ENCODE assay signal across 22 mouse cellular contexts in genomic region chr7:143064226-143064625, GRCm38 (mm10). TPM values are rescaled to one million over a fixed set of nuclear protein-coding genes. Genes with fewer than 3 reads are reported as not detected.
DNase-seq lines count a peak whose midpoint lies in the region; ATAC-seq and TF ChIP-seq lines count a peak whose summit lies in the region.
"Had no signal": no experiment of that assay in that cellular context is flagged by ENCODE, and none has a peak within 500 bp of the region (broad histone marks: within the 10 kb centered on the region; RNA-seq: fewer than 3 reads in every experiment).

No protein-coding gene starts in this region.

- no peak overlapping the region for H3K4me3 ChIP-seq in intestine, embryonic 16.5 days (ENCODE audit: low read length)
- no peak overlapping the region for H3K4me3 ChIP-seq in intestine, postnatal 0 days (ENCODE audit: low read depth, low read length)
- no peak overlapping the region for H3K4me3 ChIP-seq in midbrain, embryonic 10.5 days
- H3K4me3 ChIP-seq in midbrain, embryonic 14.5 days (replicated peaks; ENCODE audit: low read depth, low read length) = no peak overlapping the region
- H3K4me3 ChIP-seq: erythroblast, embryonic 14.5 days; forebrain, embryonic 15.5 days; heart, embryonic 13.5 days; stomach, embryonic 15.5 days had no signal

- WGBS in intestine, embryonic 16.5 days = 77% methylated on average over 6 of the region's 6 CpGs
- whole genome bisulfite sequencing in intestine, postnatal 0 days = 79% methylated on average over 6 of the region's 6 CpGs
- 49% methylated on average over 6 of the region's 6 CpGs for WGBS in midbrain, embryonic 10.5 days
- 14% methylated on average over 6 of the region's 6 CpGs for WGBS in midbrain, embryonic 14.5 days

- no peaks in the 10 kb centered on the region for H3K9me3 ChIP-seq in intestine, embryonic 16.5 days (ENCODE audit: control insufficient read depth, low read length)
- H3K9me3 ChIP-seq in intestine, postnatal 0 days (ENCODE audit: control insufficient read depth) = no peaks in the 10 kb centered on the region
- no peaks in the 10 kb centered on the region for H3K9me3 ChIP-seq in midbrain, embryonic 10.5 days (replicated peaks)
- no peaks in the 10 kb centered on the region for H3K9me3 ChIP-seq in midbrain, embryonic 14.5 days (ENCODE audit: control insufficient read depth, low read length)
- H3K9me3 ChIP-seq: forebrain, embryonic 15.5 days; heart, embryonic 13.5 days; stomach, embryonic 15.5 days had no signal

- 0 out of 2 replicates have a peak overlapping the region, but pooled peaks have one; percentile 19 for H3K9ac ChIP-seq in intestine, embryonic 16.5 days (ENCODE audit: low read depth, low read length)
- no peak overlapping the region for H3K9ac ChIP-seq in intestine, postnatal 0 days (ENCODE audit: low read depth, low read length)
- H3K9ac ChIP-seq in midbrain, embryonic 14.5 days (replicated peaks; ENCODE audit: low read length) = no peak overlapping the region
- H3K9ac ChIP-seq: forebrain, embryonic 15.5 days; heart, embryonic 13.5 days; liver, embryonic 14.5 days; stomach, embryonic 15.5 days had no signal

- peak; percentile 34 for DNase-seq in cerebellum, adult 9-10 months
- no peak for DNase-seq in cerebellum, postnatal 36 days
- no peak for DNase-seq in midbrain, embryonic 10.5 days (ENCODE audit: low spot score)
- no peak for DNase-seq in midbrain, embryonic 14.5 days
- peak; percentile 28 for DNase-seq in brain, adult 2 months (ENCODE audit: low read depth, low spot score)
- no peak for DNase-seq in embryo, embryonic 10 days (ENCODE audit: low spot score)
- DNase-seq: adrenal gland, adult 2 months; heart, postnatal 36 days; kidney, adult 11 months; spleen, adult 18-20 months; thymus, adult 2 months had no signal

- H3K27me3 ChIP-seq in intestine, embryonic 16.5 days (replicated peaks; ENCODE audit: control insufficient read depth, insufficient read depth, low read length) = 0 out of 2 replicates have a peak, but pooled peaks cover 1% of the 10 kb centered on the region
- H3K27me3 ChIP-seq in intestine, postnatal 0 days (replicated peaks; ENCODE audit: control insufficient read depth, insufficient read depth, low read length) = no peaks in the 10 kb centered on the region
- H3K27me3 ChIP-seq in midbrain, embryonic 10.5 days (ENCODE audit: low read depth, poor library complexity, severe bottlenecking) = no peaks in the 10 kb centered on the region
- no peaks in the 10 kb centered on the region for H3K27me3 ChIP-seq in midbrain, embryonic 14.5 days (ENCODE audit: control insufficient read depth, insufficient read depth, low read length)
- H3K27me3 ChIP-seq: CH12.LX; forebrain, embryonic 15.5 days; heart, embryonic 13.5 days; stomach, embryonic 15.5 days had no signal

- no peak for TF ChIP-seq CTCF in intestine, postnatal 0 days (IDR thresholded peaks at IDR 0.05; ENCODE audit: low read depth)

- H3K36me3 ChIP-seq in intestine, embryonic 16.5 days (ENCODE audit: control insufficient read depth, insufficient read depth, low read length) = peaks cover 19% of the 10 kb centered on the region
- peaks cover 49% of the 10 kb centered on the region for H3K36me3 ChIP-seq in intestine, postnatal 0 days (ENCODE audit: control insufficient read depth, insufficient read depth)
- peaks cover 90% of the 10 kb centered on the region for H3K36me3 ChIP-seq in midbrain, embryonic 10.5 days
- H3K36me3 ChIP-seq in midbrain, embryonic 14.5 days (ENCODE audit: control insufficient read depth, insufficient read depth, low read length) = peaks cover 55% of the 10 kb centered on the region

- H3K4me2 ChIP-seq in intestine, embryonic 16.5 days (ENCODE audit: low read depth, low read length) = no peak overlapping the region
- H3K4me2 ChIP-seq in intestine, postnatal 0 days (replicated peaks; ENCODE audit: low read depth) = no peak overlapping the region
- H3K4me2 ChIP-seq in midbrain, embryonic 14.5 days (ENCODE audit: low read length) = no peak overlapping the region
- H3K4me2 ChIP-seq: forebrain, embryonic 15.5 days; heart, embryonic 13.5 days; stomach, embryonic 15.5 days had no signal

- no peak overlapping the region for H3K27ac ChIP-seq in intestine, embryonic 16.5 days (ENCODE audit: low read length)
- no peak overlapping the region for H3K27ac ChIP-seq in intestine, postnatal 0 days (ENCODE audit: low read depth, low read length)
- 0 out of 2 replicates have a peak overlapping the region, but pooled peaks have one; percentile 33 for H3K27ac ChIP-seq in midbrain, embryonic 10.5 days (replicated peaks)
- no peak overlapping the region for H3K27ac ChIP-seq in midbrain, embryonic 14.5 days (replicated peaks; ENCODE audit: low read depth, low read length)
- H3K27ac ChIP-seq: forebrain, embryonic 15.5 days; heart, embryonic 13.5 days; kidney, postnatal 0 days; liver, embryonic 14.5 days; stomach, embryonic 15.5 days had no signal

- peaks cover 12% of the 10 kb centered on the region for H3K4me1 ChIP-seq in intestine, embryonic 16.5 days (ENCODE audit: control insufficient read depth, insufficient read depth, low read length)
- peaks cover 5% of the 10 kb centered on the region for H3K4me1 ChIP-seq in intestine, postnatal 0 days (replicated peaks; ENCODE audit: control insufficient read depth, insufficient read depth, low read length)
- peaks cover 25% of the 10 kb centered on the region for H3K4me1 ChIP-seq in midbrain, embryonic 10.5 days
- peaks cover 11% of the 10 kb centered on the region for H3K4me1 ChIP-seq in midbrain, embryonic 14.5 days (ENCODE audit: control insufficient read depth, insufficient read depth, low read length)

- ATAC-seq in intestine, embryonic 16.5 days = no peak
- no peak for ATAC-seq in intestine, postnatal 0 days
- no peak for ATAC-seq in midbrain, embryonic 14.5 days (ENCODE audit: low FRiP score, low TSS enrichment)
- ATAC-seq: forebrain, embryonic 15.5 days; lung, postnatal 0 days; midbrain, embryonic 16.5 days had no signal

RNA-seq across cellular contexts. Expression of gene Tssc4, which starts 4.8 kb away (rescaled TPM):
- polyA plus RNA-seq in intestine, embryonic 16.5 days (2015; fragmentation: Nextera tagmentation; extraction: Ambion mirVana) = 67.9 and 74.7 TPM in 2 replicates
- polyA plus RNA-seq in intestine, postnatal 0 days (2015; fragmentation: Nextera tagmentation; extraction: Ambion mirVana) = 32.8 and 34.0 TPM in 2 replicates
- polyA plus RNA-seq in midbrain, embryonic 10.5 days (2016; fragmentation: Nextera tagmentation; extraction: Ambion mirVana) = 136 and 142 TPM in 2 replicates
- polyA plus RNA-seq in midbrain, embryonic 14.5 days (2014; fragmentation: Nextera tagmentation; extraction: Ambion mirVana) = 70.4 and 102 TPM in 2 replicates

RNA-seq across cellular contexts. Expression of gene Cd81, which starts 11.7 kb away (rescaled TPM):
- polyA plus RNA-seq in intestine, embryonic 16.5 days (2015; fragmentation: Nextera tagmentation; extraction: Ambion mirVana) = 391 and 421 TPM in 2 replicates
- polyA plus RNA-seq in intestine, postnatal 0 days (2015; fragmentation: Nextera tagmentation; extraction: Ambion mirVana) = 212 and 216 TPM in 2 replicates
- polyA plus RNA-seq in midbrain, embryonic 10.5 days (2016; fragmentation: Nextera tagmentation; extraction: Ambion mirVana) = 267 and 279 TPM in 2 replicates
- 316 and 322 TPM in 2 replicates for polyA plus RNA-seq in midbrain, embryonic 14.5 days (2014; fragmentation: Nextera tagmentation; extraction: Ambion mirVana)

RNA-seq across cellular contexts. Expression of gene Trpm5, which starts 30.2 kb away (rescaled TPM):
- polyA plus RNA-seq in intestine, embryonic 16.5 days (2015; fragmentation: Nextera tagmentation; extraction: Ambion mirVana) = 7.9 and 8.0 TPM in 2 replicates
- polyA plus RNA-seq in intestine, postnatal 0 days (2015; fragmentation: Nextera tagmentation; extraction: Ambion mirVana) = 0.97 and 1.3 TPM in 2 replicates
- 0.62 and 0.93 TPM in 2 replicates for polyA plus RNA-seq in midbrain, embryonic 10.5 days (2016; fragmentation: Nextera tagmentation; extraction: Ambion mirVana)
- polyA plus RNA-seq in midbrain, embryonic 14.5 days (2014; fragmentation: Nextera tagmentation; extraction: Ambion mirVana) = 0.40 and 1.3 TPM in 2 replicates
- polyA plus RNA-seq: erythroblast, embryonic 14.5 days had no signal

RNA-seq across cellular contexts. Expression of gene Kcnq1, which starts 41.9 kb away (rescaled TPM):
- 9.7 and 10.8 TPM in 2 replicates for polyA plus RNA-seq in intestine, embryonic 16.5 days (2015; fragmentation: Nextera tagmentation; extraction: Ambion mirVana)
- 10.5 and 13.8 TPM in 2 replicates for polyA plus RNA-seq in intestine, postnatal 0 days (2015; fragmentation: Nextera tagmentation; extraction: Ambion mirVana)
- 0.69 and 1.1 TPM in 2 replicates for polyA plus RNA-seq in midbrain, embryonic 10.5 days (2016; fragmentation: Nextera tagmentation; extraction: Ambion mirVana)
- 1.2 and 2.0 TPM in 2 replicates for polyA plus RNA-seq in midbrain, embryonic 14.5 days (2014; fragmentation: Nextera tagmentation; extraction: Ambion mirVana)

RNA-seq across cellular contexts. Expression of gene Tspan32, which starts 59.4 kb away (rescaled TPM):
- 2.4 and 3.1 TPM in 2 replicates for polyA plus RNA-seq in intestine, embryonic 16.5 days (2015; fragmentation: Nextera tagmentation; extraction: Ambion mirVana)
- 0.74 and 0.77 TPM in 2 replicates for polyA plus RNA-seq in intestine, postnatal 0 days (2015; fragmentation: Nextera tagmentation; extraction: Ambion mirVana)
- 4.7 and 6.0 TPM in 2 replicates for polyA plus RNA-seq in midbrain, embryonic 10.5 days (2016; fragmentation: Nextera tagmentation; extraction: Ambion mirVana)
- polyA plus RNA-seq in midbrain, embryonic 14.5 days (2014; fragmentation: Nextera tagmentation; extraction: Ambion mirVana) = 0.27 and 0.57 TPM in 2 replicates

Comparison
In these comparisons a context has a peak if more than half of its experiments do, and no peak if none do; other contexts are left out.
1. DNase-seq: peak in cerebellum, adult 9-10 months (single experiment) and brain, adult 2 months (single experiment); none in cerebellum, postnatal 36 days (0 of 2), midbrain, embryonic 10.5 days (single experiment), midbrain, embryonic 14.5 days (single experiment) and embryo, embryonic 10 days (single experiment).